Mouse (Mus musculus) retina, embryonic 14.5 days (tissue): Measurements from ENCODE around the gene Trnau1ap.
"Not testable (repeated sequence)": the region's sequence is repeated elsewhere in the genome, so short reads cannot be mapped to it uniquely, and the experiment has no call there.

Experiments
- DNase-seq: peaks from one replicate; pipeline ENCODE4 v3.0.0-alpha.2; 2015; ENCODE audit warnings: low spot score

The Trnau1ap gene

DNA sequence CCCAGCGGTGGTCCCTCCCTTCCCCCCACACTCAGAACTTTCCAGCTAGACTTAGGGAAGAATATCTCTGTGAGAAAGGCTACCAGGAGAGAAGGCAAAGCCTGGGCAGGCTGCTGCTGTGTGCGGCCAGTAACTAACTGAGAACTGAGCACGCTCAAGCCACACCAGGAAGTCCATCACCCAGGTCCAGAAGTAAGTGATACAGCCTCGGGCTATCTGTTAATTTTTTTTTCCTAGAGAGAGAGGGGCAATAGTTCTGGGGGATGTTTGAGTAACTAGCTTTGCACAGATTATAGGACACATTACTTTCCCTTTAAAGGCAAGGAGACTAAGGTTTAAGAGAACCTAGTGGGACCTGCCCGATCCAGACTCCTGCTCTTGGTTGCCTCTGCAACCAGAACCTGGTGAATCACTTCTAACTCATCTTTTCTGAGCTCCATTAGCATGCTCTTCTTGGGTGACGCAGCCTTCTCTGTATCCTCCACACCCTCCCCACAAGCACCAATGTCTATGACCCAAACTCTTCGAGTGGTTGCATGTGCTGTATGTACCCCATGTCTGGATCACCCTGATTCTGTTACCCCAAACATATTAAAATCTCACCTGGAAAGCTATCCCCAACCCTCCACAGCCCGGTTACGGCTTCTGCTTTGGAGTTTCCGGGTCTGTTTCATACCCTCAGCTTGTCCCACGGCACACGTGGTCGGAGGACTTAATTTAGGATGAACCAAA lies 15.2 kb upstream of the Trnau1ap start:
- DNase-seq: no peak

- DNase-seq: no peak
These were observed 12.1 kb upstream of the Trnau1ap start for GRCm38 (mm10) chr4:132341451-132341850.

DNA sequence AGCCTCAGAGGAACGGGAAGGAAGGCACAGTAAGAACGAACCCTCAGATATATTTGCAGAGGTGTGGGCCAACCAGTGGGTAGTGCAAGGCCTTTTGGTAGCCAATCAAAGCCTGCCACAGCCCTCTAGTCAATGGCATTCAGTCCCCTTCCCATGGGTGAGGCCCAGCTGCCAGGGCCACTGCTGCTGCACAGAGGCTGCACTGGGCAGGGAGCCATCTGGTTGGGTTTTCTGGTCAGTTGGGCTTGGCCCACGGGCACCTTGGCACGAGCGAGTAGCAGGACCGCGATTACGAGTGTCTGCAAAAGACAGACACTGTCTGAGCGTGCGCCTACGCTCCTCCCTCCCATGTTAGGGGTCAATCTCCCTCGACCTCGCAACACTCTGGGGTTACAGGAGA lies 9.6 kb upstream of the Trnau1ap start:
- no peak for DNase-seq

- no peak for DNase-seq
These were observed 3.5 kb upstream of the Trnau1ap start for GRCm38 (mm10) chr4:132332880-132333279.

DNA sequence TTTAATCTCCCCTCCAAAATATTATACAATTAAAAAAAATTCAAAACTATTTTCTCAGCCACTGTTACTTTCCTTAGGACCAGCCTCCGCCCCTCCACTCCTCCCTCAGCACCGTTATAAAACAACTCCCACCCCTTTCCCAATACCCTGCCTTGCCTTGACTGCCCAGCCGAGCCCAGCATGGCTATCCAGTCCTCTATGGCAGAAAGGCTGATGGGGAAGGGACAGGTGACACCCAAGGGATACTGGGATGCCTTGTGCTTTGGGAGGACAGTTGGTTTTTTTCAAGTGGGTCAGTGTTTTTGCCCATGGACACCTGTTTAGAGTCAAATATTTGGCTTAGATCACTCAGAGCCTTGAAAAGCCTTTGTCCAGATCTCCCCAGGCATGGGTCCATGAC lies 2.6 kb upstream of the Trnau1ap start:
- no peak for DNase-seq

GRCm38 (mm10) chr4:132329835-132330354 lies 557 bp upstream of the Trnau1ap start:
- DNase-seq: no peak

DNA sequence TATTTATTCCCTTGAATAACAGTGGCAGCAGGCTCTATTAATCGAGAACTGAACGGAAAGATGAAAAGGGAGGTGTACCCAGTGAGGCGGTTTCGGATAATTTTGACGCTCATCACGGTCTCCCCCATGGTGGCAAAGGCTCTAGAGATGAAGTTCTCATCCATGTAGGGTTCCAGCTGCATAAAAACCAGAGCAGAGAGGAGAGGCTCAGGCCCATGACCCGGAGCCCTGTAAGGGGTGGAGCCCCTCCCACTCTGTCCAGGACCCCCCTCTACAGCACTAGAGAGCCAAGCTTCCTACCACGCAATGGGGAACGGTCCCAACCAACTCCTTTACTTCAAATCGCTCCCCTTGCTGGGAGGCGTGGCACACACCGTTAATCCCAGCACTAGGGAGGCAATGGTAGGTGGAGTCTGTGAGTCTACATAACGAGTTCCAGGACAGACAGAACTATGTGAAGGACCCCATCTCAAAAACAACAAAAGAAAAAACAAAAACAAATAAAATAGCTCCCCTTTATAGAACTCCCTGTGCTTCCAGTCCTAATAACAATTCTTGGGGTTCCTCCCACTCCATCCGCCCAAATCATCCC lies 851 bp downstream of the Trnau1ap start:
- DNase-seq: no peak

- DNase-seq: no peak
These were observed 2.9 kb downstream of the Trnau1ap start for GRCm38 (mm10) chr4:132326481-132326880.

GRCm38 (mm10) chr4:132315711-132316110 lies 13.6 kb downstream of the Trnau1ap start:
- no peak for DNase-seq

GRCm38 (mm10) chr4:132312627-132313026 lies 16.7 kb downstream of the Trnau1ap start:
- no peak for DNase-seq

DNA sequence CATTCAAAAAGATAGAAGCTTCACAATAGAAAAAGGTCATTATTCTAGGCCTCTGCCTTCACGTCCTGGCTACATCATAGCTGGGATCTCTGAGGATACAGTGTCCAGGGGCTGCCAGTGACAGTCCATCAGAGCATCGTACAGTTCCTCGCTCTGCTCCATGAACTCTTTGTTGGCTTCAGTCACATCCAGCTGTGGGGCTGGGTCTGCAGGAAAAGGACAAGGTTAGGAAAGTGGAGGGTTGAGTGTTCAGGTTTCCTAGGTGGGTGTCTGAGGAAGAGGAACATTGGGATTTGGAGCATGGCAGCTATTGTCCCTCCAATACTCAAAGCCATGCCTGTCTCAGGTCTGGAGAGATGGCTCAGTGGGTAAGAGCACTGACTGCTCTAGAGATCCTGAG lies 17.5 kb downstream of the Trnau1ap start:
- DNase-seq: no peak

- no peak for DNase-seq
These were observed 18.1 kb downstream of the Trnau1ap start for GRCm38 (mm10) chr4:132311209-132311608.

DNA sequence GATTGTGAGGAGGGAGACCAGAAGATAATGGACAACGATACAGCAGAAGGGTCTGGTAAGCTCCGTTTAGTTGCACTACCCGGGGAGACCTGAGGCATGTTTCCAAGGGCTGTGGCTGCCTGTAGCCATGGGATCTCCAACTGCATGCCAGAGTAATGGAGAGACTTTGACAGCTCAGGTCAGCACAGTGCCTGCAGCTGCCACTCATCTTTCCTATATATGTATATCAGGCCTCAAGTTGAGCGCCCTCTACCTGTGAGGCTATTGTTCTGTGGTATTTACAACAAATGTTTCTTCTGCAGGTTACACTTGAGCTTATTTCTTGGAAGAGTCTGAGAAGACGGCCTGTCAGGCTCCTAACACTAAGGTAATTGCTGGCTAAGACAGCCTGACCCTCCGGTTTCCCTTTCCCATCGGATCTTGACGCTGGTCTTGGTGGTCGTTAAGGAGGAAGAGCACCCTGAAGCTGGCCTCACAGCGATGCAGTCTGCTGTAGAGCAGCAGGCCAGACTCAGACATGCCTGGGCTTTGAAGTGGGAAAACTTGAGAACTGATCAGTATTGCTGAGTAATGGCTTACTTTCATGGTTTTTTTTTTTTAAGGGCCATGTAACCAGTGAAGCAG lies 19.4 kb downstream of the Trnau1ap start:
- peak; percentile 59 for DNase-seq

DNA sequence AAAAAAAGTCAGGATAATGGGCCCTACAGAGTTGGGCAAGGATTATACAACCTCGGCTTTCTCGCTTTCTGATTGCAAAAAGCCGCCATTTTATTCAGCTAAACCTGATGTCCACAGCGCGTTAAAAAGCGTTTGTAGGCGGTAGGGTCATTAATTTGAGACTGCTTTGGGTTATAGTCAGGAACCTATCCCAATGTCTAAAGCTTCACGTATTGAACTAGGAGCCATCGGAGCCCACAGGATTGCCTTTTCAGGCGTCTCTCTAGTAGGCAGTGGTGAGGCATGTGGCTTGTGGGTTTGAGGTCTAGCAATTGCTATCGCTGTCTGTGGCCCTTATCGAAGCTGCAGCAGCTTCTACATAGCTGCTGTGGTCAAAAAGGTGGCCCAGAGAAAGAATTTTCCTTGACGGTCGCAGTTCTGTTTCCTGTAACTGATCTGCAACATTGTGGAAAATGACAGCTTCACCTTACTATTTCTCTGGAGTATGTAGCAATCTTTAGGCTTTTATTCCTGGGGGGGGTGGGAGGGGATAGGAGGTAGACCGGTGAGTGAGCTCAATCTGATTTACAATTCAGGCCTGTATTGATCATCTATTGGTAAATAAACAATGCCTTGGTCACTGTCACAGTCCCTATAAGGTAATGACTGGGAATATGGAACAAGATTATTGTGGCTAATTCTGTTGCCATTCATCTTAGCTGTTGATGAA lies 20.0 kb downstream of the Trnau1ap start:
- DNase-seq: peak; percentile 38

- peak; percentile 93 for DNase-seq
These were observed 20.8 kb downstream of the Trnau1ap start for GRCm38 (mm10) chr4:132308437-132309139.

- DNase-seq: no peak
These were observed 23.3 kb downstream of the Trnau1ap start for GRCm38 (mm10) chr4:132306004-132306403.

DNA sequence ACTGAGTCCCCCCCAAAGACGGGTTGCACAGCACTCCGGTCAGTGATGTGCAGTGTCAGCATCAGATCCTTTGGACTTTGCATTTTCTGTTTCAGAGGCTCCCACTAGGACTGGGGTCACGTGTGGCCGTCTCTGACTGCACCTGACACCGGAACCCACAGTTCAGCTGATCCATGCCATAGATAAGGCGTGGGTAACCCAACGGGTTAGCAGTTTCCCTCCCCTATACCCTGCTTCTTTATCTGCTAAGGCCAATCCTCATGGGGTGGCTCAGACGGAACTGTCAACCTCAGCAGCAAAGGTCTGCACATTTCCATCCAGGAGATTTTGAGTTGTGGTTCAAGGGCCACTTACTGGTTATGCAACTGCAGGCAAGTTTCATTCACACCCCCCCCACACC lies 24.1 kb downstream of the Trnau1ap start:
- no peak for DNase-seq

DNA sequence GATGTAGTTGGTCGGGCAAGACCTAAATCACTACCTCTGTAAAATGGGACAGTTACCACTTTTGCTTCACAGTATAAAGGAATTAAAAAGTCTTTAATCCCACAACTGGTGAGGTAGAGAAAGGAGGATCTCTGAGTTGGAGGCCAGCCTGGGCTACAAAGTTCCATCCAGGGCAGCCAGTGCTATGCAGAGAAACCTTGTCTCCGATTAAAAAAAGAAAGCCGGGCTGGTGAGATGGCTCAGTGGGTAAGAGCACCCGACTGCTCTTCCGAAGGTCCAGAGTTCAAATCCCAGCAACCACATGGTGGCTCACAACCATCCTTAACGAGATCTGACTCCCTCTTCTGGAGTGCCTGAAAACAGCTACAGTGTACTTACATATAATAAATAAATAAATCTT lies 25.9 kb downstream of the Trnau1ap start:
- not testable (repeated sequence) for DNase-seq

GRCm38 (mm10) chr4:132302939-132303479 lies 26.3 kb downstream of the Trnau1ap start, which contains the start of gene Rab42:
TSS of gene Rab42 (minus strand) at chr4:132303385.
- DNase-seq: peak; percentile 72

GRCm38 (mm10) chr4:132301965-132302938 lies 27.1 kb downstream of the Trnau1ap start:
- no peak for DNase-seq
